Mouse (Mus musculus) hindbrain, embryonic 11.5 days (tissue): Measurements from ENCODE around the gene Lrrc56. TPM values are rescaled to one million over a fixed set of nuclear protein-coding genes. Genes with fewer than 3 reads are reported as not detected.

Experiments used
- ATAC-seq: fragments of 200-750 bp; cut with Nextera tagmentation; 2 replicates; pipeline ENCODE4 v1.8.0; 2017; ENCODE audit warnings: mild to moderate bottlenecking, moderate TSS enrichment, moderate library complexity; ENCODE audit not compliant: low FRiP score
- DNase-seq: peaks from one replicate; pipeline ENCODE4 v3.0.0-alpha.2; 2015; ENCODE audit warnings: low spot score
- H3K27ac ChIP-seq: fragments of 300-500 bp; sonication (generic); 2 replicates; pipeline ENCODE4 v1.5.1; 2014; ENCODE audit warnings: mild to moderate bottlenecking, low read depth, low read length
- H3K27me3 ChIP-seq: fragments of 300-500 bp; sonication (generic); 2 replicates; pipeline ENCODE4 v1.6.1; 2014; ENCODE audit warnings: mild to moderate bottlenecking, low read length, moderate library complexity, mixed read lengths; ENCODE audit not compliant: control insufficient read depth, insufficient read depth
- H3K36me3 ChIP-seq: fragments of 300-500 bp; sonication (generic); 2 replicates; pipeline ENCODE4 v1.6.1; 2014; ENCODE audit warnings: mild to moderate bottlenecking, low read length, moderate library complexity, mixed read lengths; ENCODE audit not compliant: control insufficient read depth, insufficient read depth
- H3K4me1 ChIP-seq: fragments of 300-500 bp; sonication (generic); replicated peaks from 2 replicates; pipeline ENCODE4 v1.6.1; 2014; ENCODE audit warnings: low read length, mixed read lengths; ENCODE audit not compliant: control insufficient read depth, insufficient read depth
- H3K4me2 ChIP-seq: fragments of 300-500 bp; sonication (generic); replicated peaks from 2 replicates; pipeline ENCODE4 v1.6.1; 2014; ENCODE audit warnings: mild to moderate bottlenecking, low read depth, low read length
- H3K4me3 ChIP-seq: fragments of 300-500 bp; sonication (generic); 2 replicates; pipeline ENCODE4 v1.5.1; 2014; ENCODE audit warnings: low read depth, low read length
- H3K9ac ChIP-seq: fragments of 300-500 bp; sonication (generic); 2 replicates; pipeline ENCODE4 v1.6.1; 2014; ENCODE audit warnings: low read depth, low read length
- H3K9me3 ChIP-seq: fragments of 300-500 bp; sonication (generic); 2 replicates; pipeline ENCODE4 v1.6.1; 2016; ENCODE audit warnings: low read length; ENCODE audit not compliant: control insufficient read depth
- WGBS: fragments of 180-500 bp; shearing (Covaris S2); extraction: QIAGEN DNeasy Blood & Tissue Kit; methylation state at CpG from one replicate; pipeline ENCODE4 v1.1.7; 2014; 5-methylcytosine and 5-hydroxymethylcytosine counted together
- polyA plus RNA-seq: library from polyadenylated mRNA; unstranded; fragments of >200 nt; fragmentation: Nextera tagmentation; extraction: Ambion mirVana; gene quantifications from 2 replicates; pipeline ENCODE4 v1.2.1, GENCODE M21; 2014

Gene Lrrc56
- 6.2 and 7.8 TPM in 2 replicates for polyA plus RNA-seq

DNA sequence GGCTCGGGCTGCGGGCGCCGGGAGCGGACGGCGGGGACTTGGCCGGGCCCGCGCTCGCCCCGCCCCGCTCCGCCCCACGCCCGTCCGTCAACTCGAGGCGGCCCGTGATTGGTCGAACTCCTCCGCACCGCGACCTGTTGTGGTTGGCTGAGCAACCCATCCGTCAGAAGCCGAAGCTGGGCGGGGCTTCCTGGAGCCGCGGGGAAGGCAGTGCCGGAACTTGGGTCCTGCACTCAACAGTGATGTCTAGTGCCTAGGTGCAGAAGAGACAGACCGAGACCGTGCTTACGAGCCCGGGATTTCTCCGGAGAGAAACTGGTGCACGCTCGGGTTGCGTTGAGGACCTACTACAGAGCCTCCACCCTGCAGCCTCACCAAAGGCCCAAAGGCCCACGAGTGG is at the start of gene Lrrc56, which contains the start of gene Hras:
Gene Lrrc56 (plus strand): TSS at position 210 of the 400 bp plus-strand sequence.
Gene Hras (minus strand): TSS at position 58 of the 400 bp plus-strand sequence.
- under 1% methylated on average over 37 of the region's 39 CpGs for WGBS
- ATAC-seq (peak; percentile 93), DNase-seq (peak; percentile 99)
- H3K9me3 ChIP-seq = no peaks in the 10 kb centered on the region
- H3K27me3 ChIP-seq = no peaks in the 10 kb centered on the region
- H3K27ac ChIP-seq = peak within 1 kb of the TSS; percentile 79
- H3K4me3 ChIP-seq = peak within 1 kb of the TSS; percentile 89
- peak within 1 kb of the TSS; percentile 96 for H3K4me2 ChIP-seq
- H3K9ac ChIP-seq = peak within 1 kb of the TSS; percentile 81
- 0 out of 2 replicates have a peak, but pooled peaks cover 3% of the 10 kb centered on the region for H3K36me3 ChIP-seq
- peaks cover 7% of the 10 kb centered on the region; the same call in 1 of the 2 replicates for H3K4me1 ChIP-seq

DNA sequence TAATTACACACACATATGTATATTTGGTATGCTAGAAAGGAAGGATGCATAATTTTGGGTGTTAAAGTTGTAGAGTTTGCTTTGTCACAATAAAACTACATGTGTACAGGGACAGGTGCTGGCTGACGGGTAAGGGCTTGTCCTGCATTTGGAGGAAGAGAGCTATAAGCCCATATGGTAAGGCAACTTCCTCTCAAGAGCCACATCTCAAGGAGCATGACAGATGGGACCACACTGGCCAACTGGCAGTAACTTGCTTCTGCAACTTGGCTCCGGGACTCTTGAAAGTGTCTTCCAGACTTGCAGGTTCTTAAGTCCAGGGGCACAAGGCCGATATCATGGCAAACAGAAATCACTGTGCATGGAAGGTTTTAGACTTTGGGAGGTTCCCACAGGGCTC is 49.3 kb upstream of the Lrrc56 start:
- DNase-seq (no peak), ATAC-seq (no peak)
- H3K4me3 ChIP-seq = no peak overlapping the region
- 92% methylated on average over 3 of the region's 3 CpGs for WGBS
- no peaks in the 10 kb centered on the region for H3K27me3 ChIP-seq
- no peak overlapping the region for H3K27ac ChIP-seq
- H3K4me2 ChIP-seq = no peak overlapping the region
- no peaks in the 10 kb centered on the region for H3K4me1 ChIP-seq
- H3K9me3 ChIP-seq = no peaks in the 10 kb centered on the region
- H3K36me3 ChIP-seq = no peaks in the 10 kb centered on the region
- no peak overlapping the region for H3K9ac ChIP-seq

DNA sequence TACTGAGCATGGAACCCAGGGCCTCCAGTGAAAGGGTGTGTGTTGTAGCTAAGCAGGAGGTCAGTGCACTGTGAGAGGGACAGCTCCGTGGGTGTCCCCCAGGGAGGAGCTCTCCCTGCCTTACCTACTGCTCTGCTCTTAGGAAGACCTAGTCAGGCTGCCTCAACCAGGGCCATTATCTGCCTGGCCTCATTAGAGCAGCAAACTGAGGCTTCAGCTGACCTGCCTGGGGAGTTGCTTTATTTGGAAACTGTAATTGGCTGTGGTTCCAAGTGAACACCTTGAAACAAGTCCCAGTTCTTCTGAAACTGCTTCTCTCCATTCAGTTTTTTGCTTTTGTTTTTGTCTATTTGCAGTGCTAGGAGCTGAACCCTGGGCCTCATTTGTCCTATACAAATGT is 48.6 kb upstream of the Lrrc56 start:
- DNase-seq (no peak), ATAC-seq (no peak)
- 81% methylated on average over 1 of the region's 1 CpGs for WGBS
- no peaks in the 10 kb centered on the region for H3K36me3 ChIP-seq
- no peak overlapping the region for H3K27ac ChIP-seq
- no peaks in the 10 kb centered on the region for H3K9me3 ChIP-seq
- no peaks in the 10 kb centered on the region for H3K4me1 ChIP-seq
- H3K27me3 ChIP-seq = no peaks in the 10 kb centered on the region
- no peak overlapping the region for H3K9ac ChIP-seq
- H3K4me3 ChIP-seq = no peak overlapping the region
- H3K4me2 ChIP-seq = no peak overlapping the region

DNA sequence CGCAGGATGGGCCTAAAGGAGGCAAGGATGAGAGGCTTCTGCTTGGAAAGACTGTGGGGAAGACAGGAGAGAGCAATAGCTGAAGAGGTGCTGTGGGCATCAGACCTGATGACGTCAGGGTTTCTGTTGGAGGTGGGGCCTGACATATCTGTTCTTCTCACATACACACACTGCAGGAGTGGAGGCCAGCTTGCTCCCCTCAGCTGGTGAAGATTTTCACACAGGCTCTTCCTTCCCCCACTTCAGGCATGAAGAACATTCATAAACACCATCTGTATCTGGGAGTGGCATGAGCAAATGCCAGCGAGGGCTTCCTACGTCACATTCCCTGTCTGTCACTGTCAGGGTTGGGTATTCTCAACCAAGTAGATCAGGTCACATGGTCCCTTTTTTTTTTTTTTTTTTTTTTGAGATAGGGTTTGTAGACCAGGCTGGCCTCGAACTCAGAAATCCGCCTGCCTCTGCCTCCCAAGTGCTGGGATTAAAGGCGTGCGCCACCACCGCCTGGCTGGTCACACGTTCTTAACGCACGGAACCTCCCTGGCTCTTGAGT is 47.8 kb upstream of the Lrrc56 start:
- Histone ChIP-seq H3K9ac (no peak overlapping the region), H3K27ac (no peak overlapping the region), H3K4me2 (no peak overlapping the region), H3K4me3 (no peak overlapping the region), H3K9me3 (no peaks in the 10 kb centered on the region), H3K4me1 (no peaks in the 10 kb centered on the region), H3K36me3 (no peaks in the 10 kb centered on the region), H3K27me3 (no peaks in the 10 kb centered on the region)
- ATAC-seq (no peak), DNase-seq (no peak)
- WGBS = 93% methylated on average over 12 of the region's 12 CpGs

DNA sequence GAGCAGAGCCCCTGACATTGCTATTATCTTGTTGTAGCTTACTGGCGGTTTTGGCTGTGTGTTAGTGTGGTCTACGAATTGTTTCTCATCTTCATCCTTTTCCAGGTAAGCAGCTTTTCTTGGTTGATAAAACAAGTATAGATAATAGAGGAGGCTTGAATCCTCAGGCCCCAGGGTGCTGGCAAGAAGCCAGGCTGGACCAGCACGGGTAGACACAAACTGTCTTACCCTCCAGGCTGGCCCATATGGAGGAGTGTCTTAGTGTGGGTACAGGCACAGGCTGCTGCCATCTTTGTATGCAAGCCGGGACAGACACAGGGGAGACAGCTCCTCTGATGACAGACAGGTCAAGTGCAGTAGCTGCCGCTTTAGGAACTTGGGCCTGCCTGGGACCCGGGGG is 46.9 kb upstream of the Lrrc56 start:
- H3K4me2 ChIP-seq = no peak overlapping the region
- no peak overlapping the region for H3K4me3 ChIP-seq
- DNase-seq (no peak), ATAC-seq (no peak)
- no peaks in the 10 kb centered on the region for H3K27me3 ChIP-seq
- no peak overlapping the region for H3K27ac ChIP-seq
- no peaks in the 10 kb centered on the region for H3K4me1 ChIP-seq
- no peak overlapping the region for H3K9ac ChIP-seq
- WGBS = 86% methylated on average over 6 of the region's 6 CpGs
- no peaks in the 10 kb centered on the region for H3K9me3 ChIP-seq
- no peaks in the 10 kb centered on the region for H3K36me3 ChIP-seq

DNA sequence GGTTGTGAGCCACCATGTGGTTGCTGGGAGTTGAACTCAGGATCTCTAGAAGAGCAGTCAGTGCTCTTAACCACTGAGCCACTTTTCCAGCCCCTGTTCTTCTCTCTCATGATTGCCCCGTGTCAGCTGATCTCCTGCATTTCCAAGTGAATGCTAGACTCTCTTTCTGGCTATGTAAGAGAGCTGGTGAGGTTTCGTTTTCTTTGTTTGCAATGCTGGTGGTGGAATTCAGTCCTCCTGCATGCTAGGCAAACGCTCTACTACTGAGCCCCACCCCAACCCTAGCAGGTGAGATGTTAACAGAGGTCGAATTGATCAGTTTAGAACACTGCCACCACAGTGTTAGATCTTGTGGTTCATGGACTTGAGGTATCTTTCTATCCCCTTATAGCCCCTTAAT is 45.3 kb upstream of the Lrrc56 start:
- H3K9ac ChIP-seq = no peak overlapping the region
- H3K27me3 ChIP-seq = no peaks in the 10 kb centered on the region
- 80% methylated on average over 4 of the region's 4 CpGs for WGBS
- no peaks in the 10 kb centered on the region for H3K9me3 ChIP-seq
- ATAC-seq = no peak
- no peak overlapping the region for H3K4me3 ChIP-seq
- H3K4me2 ChIP-seq = no peak overlapping the region
- no peaks in the 10 kb centered on the region for H3K4me1 ChIP-seq
- H3K27ac ChIP-seq = no peak overlapping the region
- no peaks in the 10 kb centered on the region for H3K36me3 ChIP-seq
- DNase-seq = no peak

DNA sequence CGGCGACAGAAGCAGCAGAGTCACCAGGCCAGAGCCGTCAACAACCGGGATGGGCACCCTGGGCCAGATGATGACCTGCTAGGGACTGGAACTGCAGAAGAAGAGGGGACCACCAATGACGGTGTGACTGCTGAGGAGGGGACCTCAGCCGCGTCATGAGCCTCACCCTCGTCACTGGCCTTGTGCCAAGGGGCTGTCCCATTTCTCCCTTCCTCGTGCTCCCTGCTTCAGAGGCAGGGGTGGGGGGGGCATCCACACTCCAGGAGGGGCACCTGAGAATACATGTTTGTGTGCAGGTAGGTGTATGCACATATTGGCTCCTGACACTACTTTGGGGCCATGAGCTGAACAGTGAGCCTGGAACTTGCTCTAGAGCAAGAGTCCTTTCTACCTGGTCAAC is 38.6 kb upstream of the Lrrc56 start:
- no peak overlapping the region for H3K27ac ChIP-seq
- no peak overlapping the region for H3K4me2 ChIP-seq
- no peaks in the 10 kb centered on the region for H3K9me3 ChIP-seq
- no peaks in the 10 kb centered on the region for H3K4me1 ChIP-seq
- H3K27me3 ChIP-seq = no peaks in the 10 kb centered on the region
- DNase-seq = no peak
- H3K9ac ChIP-seq = no peak overlapping the region
- no peaks in the 10 kb centered on the region for H3K36me3 ChIP-seq
- ATAC-seq = no peak
- 96% methylated on average over 9 of the region's 9 CpGs for WGBS
- H3K4me3 ChIP-seq = no peak overlapping the region

DNA sequence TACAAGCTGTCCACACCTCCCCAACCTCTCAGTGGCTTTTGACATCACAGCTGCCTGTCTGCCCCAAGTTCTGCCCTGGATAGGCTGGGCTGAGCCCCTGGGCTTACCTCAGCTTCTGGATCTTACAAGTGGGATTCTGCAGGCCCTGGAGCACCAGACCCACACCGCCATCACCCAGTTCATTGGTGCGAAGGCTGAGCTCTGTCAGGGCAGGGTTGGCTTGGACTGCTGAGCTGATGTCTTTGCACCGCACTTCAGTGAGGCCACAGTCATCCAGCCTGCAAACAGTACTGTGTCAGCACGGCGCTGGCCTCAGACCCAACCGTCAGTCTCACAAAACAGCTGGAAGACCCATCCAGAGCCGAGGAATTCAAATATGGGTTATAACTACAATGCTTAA is 29.6 kb upstream of the Lrrc56 start:
- Histone ChIP-seq H3K4me1 (0 out of 2 replicates have a peak, but pooled peaks cover 3% of the 10 kb centered on the region), H3K36me3 (no peaks in the 10 kb centered on the region), H3K4me2 (no peak overlapping the region), H3K27ac (no peak overlapping the region), H3K4me3 (no peak overlapping the region), H3K9me3 (no peaks in the 10 kb centered on the region), H3K9ac (no peak overlapping the region), H3K27me3 (no peaks in the 10 kb centered on the region)
- ATAC-seq = no peak
- WGBS = 93% methylated on average over 7 of the region's 7 CpGs
- no peak for DNase-seq

DNA sequence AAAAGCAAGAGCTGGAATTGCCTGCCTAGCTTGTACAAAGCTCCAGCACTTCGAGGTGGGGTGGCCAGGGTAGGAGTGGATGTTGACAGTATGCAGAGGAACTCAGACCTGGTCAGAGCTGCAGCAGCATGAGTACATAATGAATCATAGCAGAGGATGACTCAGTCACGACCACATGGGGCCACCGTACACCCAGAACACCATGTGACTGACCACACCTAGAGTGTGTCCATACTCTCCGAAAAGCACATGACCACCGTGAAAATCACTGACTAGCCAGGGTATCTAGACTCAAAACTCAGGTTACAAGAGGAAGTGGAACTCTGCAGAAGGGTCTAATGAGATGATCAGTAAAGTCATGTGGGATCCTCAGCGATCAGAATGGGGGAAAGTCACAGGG is 29.1 kb upstream of the Lrrc56 start:
- Histone ChIP-seq H3K27me3 (no peaks in the 10 kb centered on the region), H3K36me3 (no peaks in the 10 kb centered on the region), H3K4me2 (no peak overlapping the region), H3K9me3 (no peaks in the 10 kb centered on the region), H3K27ac (no peak overlapping the region), H3K4me1 (0 out of 2 replicates have a peak, but pooled peaks cover 3% of the 10 kb centered on the region), H3K9ac (no peak overlapping the region), H3K4me3 (no peak overlapping the region)
- 88% methylated on average over 6 of the region's 6 CpGs for WGBS
- no peak for DNase-seq
- no peak for ATAC-seq
